Mouse (Mus musculus) forebrain, embryonic 12.5 days (tissue): Measurements from ENCODE around the gene Slc38a7. TPM values are rescaled to one million over a fixed set of nuclear protein-coding genes. Genes with fewer than 3 reads are reported as not detected.
"Not testable (repeated sequence)": the region's sequence is repeated elsewhere in the genome, so short reads cannot be mapped to it uniquely, and the experiment has no call there.

Experiments used
- ATAC-seq: fragments of 200-750 bp; cut with Nextera tagmentation; 2 replicates; pipeline ENCODE4 v1.8.0; 2017; ENCODE audit warnings: moderate TSS enrichment; ENCODE audit not compliant: low FRiP score
- H3K27ac ChIP-seq: fragments of 300-500 bp; sonication (generic); 2 replicates; pipeline ENCODE4 v1.5.1; 2016; ENCODE audit warnings: mild to moderate bottlenecking
- H3K27me3 ChIP-seq: fragments of 300-500 bp; sonication (generic); 2 replicates; pipeline ENCODE4 v1.6.1; 2016; ENCODE audit warnings: mild to moderate bottlenecking
- H3K36me3 ChIP-seq: fragments of 300-500 bp; sonication (generic); replicated peaks from 2 replicates; pipeline ENCODE4 v1.6.1; 2016; ENCODE audit warnings: mild to moderate bottlenecking
- H3K4me1 ChIP-seq: fragments of 300-500 bp; sonication (generic); 2 replicates; pipeline ENCODE4 v1.6.1; 2016
- H3K4me2 ChIP-seq: fragments of 300-500 bp; sonication (generic); 2 replicates; pipeline ENCODE4 v1.6.1; 2016; ENCODE audit warnings: mild to moderate bottlenecking, moderate library complexity
- H3K4me3 ChIP-seq: fragments of 300-500 bp; sonication (generic); replicated peaks from 2 replicates; pipeline ENCODE4 v1.5.1; 2016; ENCODE audit warnings: mild to moderate bottlenecking
- H3K9ac ChIP-seq: fragments of 300-500 bp; sonication (generic); 2 replicates; pipeline ENCODE4 v1.6.1; 2016; ENCODE audit warnings: mild to moderate bottlenecking
- H3K9me3 ChIP-seq: fragments of 300-500 bp; sonication (generic); 2 replicates; pipeline ENCODE4 v1.6.1; 2016
- WGBS: fragments of 180-500 bp; shearing (Covaris S2); methylation state at CpG from one replicate; pipeline ENCODE4 v1.1.7; 2016; 5-methylcytosine and 5-hydroxymethylcytosine counted together
- polyA plus RNA-seq: library from polyadenylated mRNA; unstranded; fragments of >200 nt; fragmentation: Nextera tagmentation; extraction: Ambion mirVana; gene quantifications from 2 replicates; pipeline ENCODE4 v1.2.1, GENCODE M21; 2016

The Slc38a7 gene
- polyA plus RNA-seq, 1 experiment from 2014 or later, result 21.3 TPM

DNA sequence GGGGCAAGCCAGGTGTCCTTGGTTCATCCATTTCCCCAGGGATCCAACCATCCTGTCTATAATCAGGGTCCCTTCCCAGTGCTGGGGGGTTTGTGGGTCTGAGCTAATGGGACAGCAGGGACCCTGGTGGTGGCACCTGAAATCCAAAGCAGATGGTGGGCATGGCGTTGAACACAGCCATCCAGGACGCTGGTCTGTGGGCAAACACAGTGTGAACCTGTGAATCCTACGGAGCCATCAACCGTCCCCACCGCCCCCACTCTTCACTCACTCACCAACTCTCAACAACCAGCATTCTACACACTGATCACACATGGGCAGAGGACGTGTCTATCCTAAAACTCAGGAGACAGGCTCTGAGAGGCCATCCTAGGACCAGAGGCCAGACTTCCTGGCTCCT is 9.4 kb downstream of the Slc38a7 start:
- Histone ChIP-seq H3K4me2 (no peak overlapping the region), H3K27ac (no peak overlapping the region), H3K9ac (no peak overlapping the region), H3K4me1 (no peaks in the 10 kb centered on the region), H3K27me3 (no peaks in the 10 kb centered on the region), H3K36me3 (peaks cover 52% of the 10 kb centered on the region), H3K9me3 (no peaks in the 10 kb centered on the region), H3K4me3 (no peak overlapping the region)
- WGBS, result 93% methylated on average over 6 of the region's 6 CpGs
- no peak for ATAC-seq

GRCm38 (mm10) chr8:95841436-95841835 is 11.9 kb downstream of the Slc38a7 start:
- Histone ChIP-seq H3K36me3 (peaks cover 53% of the 10 kb centered on the region), H3K4me3 (no peak overlapping the region), H3K9me3 (no peaks in the 10 kb centered on the region), H3K9ac (no peak overlapping the region), H3K27me3 (no peaks in the 10 kb centered on the region), H3K4me1 (no peaks in the 10 kb centered on the region), H3K27ac (no peak overlapping the region), H3K4me2 (no peak overlapping the region)
- WGBS, result 94% methylated on average over 15 of the region's 15 CpGs
- ATAC-seq, result no peak

GRCm38 (mm10) chr8:95839289-95839688 is 14.1 kb downstream of the Slc38a7 start:
- H3K4me3 ChIP-seq, result no peak overlapping the region
- no peak for ATAC-seq
- H3K9ac ChIP-seq, result no peak overlapping the region
- H3K9me3 ChIP-seq, result no peaks in the 10 kb centered on the region
- no peak overlapping the region for H3K4me2 ChIP-seq
- WGBS, result 98% methylated on average over 4 of the region's 4 CpGs
- peaks cover 36% of the 10 kb centered on the region for H3K36me3 ChIP-seq
- H3K27me3 ChIP-seq, result no peaks in the 10 kb centered on the region
- H3K27ac ChIP-seq, result no peak overlapping the region
- no peaks in the 10 kb centered on the region for H3K4me1 ChIP-seq

DNA sequence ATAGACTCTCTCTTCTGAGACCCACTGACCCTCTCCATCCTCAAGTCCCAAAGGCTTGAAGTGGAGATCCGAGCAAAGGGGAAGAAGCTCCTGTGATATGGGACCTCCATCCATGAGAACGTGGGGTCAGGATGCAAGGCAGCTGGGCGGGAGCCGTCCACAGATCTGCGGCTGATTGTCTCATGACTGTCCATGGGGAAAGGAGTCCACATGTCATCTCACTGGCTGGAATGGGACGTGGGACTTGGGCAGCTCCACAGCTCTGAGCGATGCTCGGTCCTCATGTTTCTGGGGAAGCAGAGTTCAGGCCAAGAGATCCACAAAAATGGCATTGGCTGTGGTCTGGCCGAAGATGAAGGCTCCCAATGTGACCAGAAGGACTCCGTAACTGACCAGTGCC is 16.1 kb downstream of the Slc38a7 start:
- H3K9me3 ChIP-seq, result no peaks in the 10 kb centered on the region
- WGBS, result 92% methylated on average over 10 of the region's 10 CpGs
- no peak for ATAC-seq
- no peak overlapping the region for H3K4me3 ChIP-seq
- no peak overlapping the region for H3K27ac ChIP-seq
- peaks cover 13% of the 10 kb centered on the region for H3K4me1 ChIP-seq
- H3K36me3 ChIP-seq, result peaks cover 20% of the 10 kb centered on the region
- H3K4me2 ChIP-seq, result no peak overlapping the region
- no peaks in the 10 kb centered on the region for H3K27me3 ChIP-seq
- H3K9ac ChIP-seq, result no peak overlapping the region

DNA sequence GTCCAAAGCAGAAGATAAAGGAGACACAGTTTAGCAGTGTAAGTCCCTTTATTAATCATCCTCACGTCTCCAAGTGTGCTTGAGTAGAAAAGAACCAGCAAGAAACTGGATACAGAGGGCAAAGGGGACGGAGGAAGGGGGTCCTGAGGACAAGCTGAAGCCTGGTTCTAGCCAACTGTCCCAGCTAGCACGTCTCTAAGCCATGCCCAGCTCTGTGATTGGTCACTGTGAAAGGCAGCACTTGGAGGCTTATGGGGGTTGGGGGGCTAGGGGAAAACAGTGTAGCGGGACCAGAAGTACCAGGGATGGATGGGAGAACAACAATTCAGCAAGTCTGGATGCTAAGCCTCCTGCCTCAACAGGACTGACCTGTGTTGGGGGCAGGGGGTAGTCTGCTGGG is 17.4 kb downstream of the Slc38a7 start:
- Histone ChIP-seq H3K4me2 (no peak overlapping the region), H3K27ac (no peak overlapping the region), H3K27me3 (no peaks in the 10 kb centered on the region), H3K9ac (no peak overlapping the region), H3K9me3 (no peaks in the 10 kb centered on the region), H3K36me3 (peaks cover 7% of the 10 kb centered on the region; the same call in 1 of the 2 replicates), H3K4me1 (peaks cover 13% of the 10 kb centered on the region), H3K4me3 (no peak overlapping the region)
- 76% methylated on average over 4 of the region's 4 CpGs for WGBS
- ATAC-seq, result no peak

- peak overlapping the region; percentile 23 for H3K4me3 ChIP-seq
- H3K27me3 ChIP-seq, result no peaks in the 10 kb centered on the region
- no peak overlapping the region for H3K27ac ChIP-seq
- no peaks in the 10 kb centered on the region for H3K9me3 ChIP-seq
- H3K4me1 ChIP-seq, result peaks cover 13% of the 10 kb centered on the region
- H3K4me2 ChIP-seq, result peak overlapping the region; percentile 50
- peaks cover 7% of the 10 kb centered on the region; the same call in 1 of the 2 replicates for H3K36me3 ChIP-seq
- H3K9ac ChIP-seq, result no peak overlapping the region; the same call in 1 of the 2 replicates
- under 1% methylated on average over 16 of the region's 16 CpGs for WGBS
- ATAC-seq, result peak; percentile 75
These were observed 19.8 kb downstream of the Slc38a7 start for GRCm38 (mm10) chr8:95833435-95833984.

- Histone ChIP-seq H3K4me3 (peak overlapping the region; percentile 23), H3K27me3 (no peaks in the 10 kb centered on the region), H3K36me3 (peaks cover 7% of the 10 kb centered on the region; the same call in 1 of the 2 replicates), H3K9ac (no peak overlapping the region; the same call in 1 of the 2 replicates), H3K4me1 (peaks cover 13% of the 10 kb centered on the region), H3K4me2 (peak overlapping the region; percentile 50), H3K27ac (no peak overlapping the region), H3K9me3 (no peaks in the 10 kb centered on the region)
- WGBS, result 15% methylated on average over 16 of the region's 16 CpGs
- ATAC-seq, result peak; percentile 70
These were observed 20.5 kb downstream of the Slc38a7 start for GRCm38 (mm10) chr8:95832603-95833434.

DNA sequence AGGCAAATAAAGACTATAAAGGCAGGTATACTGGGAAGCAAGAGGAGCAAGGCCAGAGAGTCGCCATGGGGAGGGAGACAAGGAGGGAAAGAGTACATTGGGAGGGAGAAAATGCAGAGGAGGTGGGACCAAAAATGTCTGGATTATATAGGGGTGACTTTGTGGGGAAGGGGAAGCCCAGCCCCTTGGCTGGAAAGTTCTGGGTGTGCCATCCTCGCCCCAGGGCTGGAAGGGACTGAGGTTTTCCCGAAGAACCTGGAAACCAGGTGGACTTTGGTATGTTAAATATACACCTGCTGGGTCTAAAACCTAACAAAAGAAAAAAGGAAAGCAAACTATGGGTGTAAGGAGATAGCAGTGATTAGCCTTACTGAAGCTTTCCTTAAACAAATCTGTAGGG is 23.2 kb downstream of the Slc38a7 start:
- ATAC-seq, result no peak
- Histone ChIP-seq H3K27ac (no peak overlapping the region), H3K9me3 (no peaks in the 10 kb centered on the region), H3K4me2 (no peak overlapping the region), H3K4me3 (no peak overlapping the region), H3K27me3 (no peaks in the 10 kb centered on the region), H3K9ac (no peak overlapping the region), H3K36me3 (no peaks in the 10 kb centered on the region), H3K4me1 (peaks cover 13% of the 10 kb centered on the region)
- WGBS, result 81% methylated on average over 3 of the region's 3 CpGs

- H3K36me3 ChIP-seq, ATAC-seq, H3K4me2 ChIP-seq, H3K9ac ChIP-seq, H3K9me3 ChIP-seq, H3K4me3 ChIP-seq, H3K4me1 ChIP-seq, H3K27ac ChIP-seq, H3K27me3 ChIP-seq: not testable (repeated sequence)
- 74% methylated on average over 25 of the region's 25 CpGs for WGBS
These were observed 28.2 kb downstream of the Slc38a7 start, which contains the start of gene Sap18b for GRCm38 (mm10) chr8:95825162-95825561. Gene Sap18b (plus strand): TSS chr8:95825346.

DNA sequence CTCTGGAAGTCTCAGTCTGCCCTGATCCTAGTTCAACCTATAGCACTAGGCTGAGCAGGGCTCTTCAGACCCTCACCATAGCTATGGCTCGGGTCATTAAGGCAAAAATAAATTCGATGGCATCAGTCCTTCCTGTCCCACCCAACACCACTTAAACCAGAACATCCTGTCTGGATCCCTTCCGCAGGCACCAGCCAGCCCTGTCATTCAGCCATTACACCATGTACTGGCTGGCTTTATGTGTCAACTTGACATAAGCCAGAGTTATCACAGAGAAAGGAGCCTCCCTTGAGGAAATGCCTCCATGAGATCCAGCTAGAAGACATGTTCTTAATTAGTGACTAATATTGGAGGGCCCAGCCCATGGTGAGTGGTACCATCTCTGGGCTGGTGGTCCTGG is 30.6 kb downstream of the Slc38a7 start:
- ATAC-seq, result no peak
- Histone ChIP-seq H3K27me3 (no peaks in the 10 kb centered on the region), H3K9ac (no peak overlapping the region), H3K4me3 (no peak overlapping the region), H3K9me3 (no peaks in the 10 kb centered on the region), H3K4me2 (no peak overlapping the region), H3K27ac (no peak overlapping the region), H3K36me3 (no peaks in the 10 kb centered on the region), H3K4me1 (no peaks in the 10 kb centered on the region)
- WGBS, result 81% methylated on average over 3 of the region's 3 CpGs

GRCm38 (mm10) chr8:95822096-95822495 is 31.2 kb downstream of the Slc38a7 start:
- H3K9me3 ChIP-seq, result no peaks in the 10 kb centered on the region
- H3K36me3 ChIP-seq, result no peaks in the 10 kb centered on the region
- no peak overlapping the region for H3K9ac ChIP-seq
- ATAC-seq, result no peak
- WGBS, result 82% methylated on average over 5 of the region's 5 CpGs
- no peak overlapping the region for H3K4me3 ChIP-seq
- no peaks in the 10 kb centered on the region for H3K4me1 ChIP-seq
- no peak overlapping the region for H3K4me2 ChIP-seq
- H3K27ac ChIP-seq, result no peak overlapping the region
- H3K27me3 ChIP-seq, result no peaks in the 10 kb centered on the region

- Histone ChIP-seq H3K27me3 (no peaks in the 10 kb centered on the region), H3K4me2 (no peak overlapping the region), H3K36me3 (no peaks in the 10 kb centered on the region), H3K9me3 (no peaks in the 10 kb centered on the region), H3K9ac (no peak overlapping the region), H3K4me1 (no peaks in the 10 kb centered on the region), H3K27ac (no peak overlapping the region), H3K4me3 (no peak overlapping the region)
- WGBS, result 91% methylated on average over 6 of the region's 6 CpGs
- no peak for ATAC-seq
These were observed 32.1 kb downstream of the Slc38a7 start for GRCm38 (mm10) chr8:95821266-95821665.

- ATAC-seq, result no peak
- WGBS, result 35% methylated on average over 1 of the region's 1 CpGs
- H3K36me3 ChIP-seq, result no peaks in the 10 kb centered on the region
- no peak overlapping the region for H3K27ac ChIP-seq
- H3K4me3 ChIP-seq, result no peak overlapping the region
- H3K9ac ChIP-seq, result no peak overlapping the region
- no peaks in the 10 kb centered on the region for H3K27me3 ChIP-seq
- no peaks in the 10 kb centered on the region for H3K4me1 ChIP-seq
- no peak overlapping the region for H3K4me2 ChIP-seq
- H3K9me3 ChIP-seq, result no peaks in the 10 kb centered on the region
These were observed 35.1 kb downstream of the Slc38a7 start for GRCm38 (mm10) chr8:95818211-95818610.
